Mouse (Mus musculus): ENCODE data around the gene Cdk12.

Cdk12 gene

DNA sequence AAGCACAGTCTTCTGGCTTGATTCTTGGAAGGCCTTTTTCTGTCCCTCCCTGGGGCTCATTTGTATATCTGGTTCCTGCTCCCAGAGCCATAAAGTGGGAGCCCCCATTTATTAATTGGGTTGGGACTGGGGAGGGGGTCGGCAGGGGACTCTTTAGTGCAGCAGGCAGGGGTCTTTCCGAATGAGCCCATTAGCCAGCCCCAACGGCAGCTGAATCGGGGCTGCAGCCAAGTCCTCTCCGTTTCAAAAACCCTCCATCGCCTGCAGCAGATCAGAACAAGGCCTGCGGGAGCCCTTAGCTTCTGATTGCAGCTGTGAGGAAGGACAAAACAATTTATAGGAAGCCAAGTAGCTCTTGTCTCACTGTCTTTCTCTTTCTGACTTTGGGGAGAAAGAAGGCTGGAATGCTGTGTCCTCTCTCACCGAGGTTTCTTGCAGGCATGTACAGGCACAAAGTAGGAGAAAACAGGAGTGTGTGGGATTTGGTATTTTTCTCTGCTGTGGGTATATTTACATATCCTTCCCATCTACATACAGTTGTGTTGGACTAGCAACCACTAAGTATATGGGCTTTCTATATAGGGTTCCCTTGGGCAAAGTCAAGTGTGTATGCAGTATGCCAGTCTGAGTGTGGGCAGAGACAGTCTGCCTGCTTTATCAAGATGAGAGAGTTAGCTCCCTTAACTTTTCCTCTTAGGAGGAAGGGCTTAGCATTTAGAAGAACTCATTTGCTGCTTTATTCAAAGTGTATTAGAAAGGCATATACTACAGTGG lies 58.0 kb downstream of the Cdk12 start:
- no peak for DNase-seq (ENCODE audit: low spot score)

DNA sequence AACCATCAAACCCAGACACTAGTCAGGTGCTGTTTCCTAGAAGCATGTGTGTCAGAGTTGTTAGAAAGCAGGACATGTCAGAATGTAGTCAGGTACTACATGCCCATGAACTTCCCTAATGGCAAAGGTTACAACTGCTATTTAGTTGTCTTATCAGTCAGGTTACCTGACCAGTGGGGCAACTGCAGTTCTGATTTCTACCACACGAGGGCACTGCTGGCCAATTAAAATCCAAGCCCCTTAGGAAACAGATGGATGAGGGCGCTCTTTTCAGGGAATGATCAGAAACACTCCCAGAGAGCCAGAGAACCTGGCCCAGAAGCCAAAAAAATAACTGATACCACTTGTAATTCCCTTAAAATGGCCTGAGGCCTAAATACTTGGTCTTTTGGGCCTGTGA lies 62.2 kb downstream of the Cdk12 start:
- peak; percentile 91 for DNase-seq (ENCODE audit: low spot score)

DNA sequence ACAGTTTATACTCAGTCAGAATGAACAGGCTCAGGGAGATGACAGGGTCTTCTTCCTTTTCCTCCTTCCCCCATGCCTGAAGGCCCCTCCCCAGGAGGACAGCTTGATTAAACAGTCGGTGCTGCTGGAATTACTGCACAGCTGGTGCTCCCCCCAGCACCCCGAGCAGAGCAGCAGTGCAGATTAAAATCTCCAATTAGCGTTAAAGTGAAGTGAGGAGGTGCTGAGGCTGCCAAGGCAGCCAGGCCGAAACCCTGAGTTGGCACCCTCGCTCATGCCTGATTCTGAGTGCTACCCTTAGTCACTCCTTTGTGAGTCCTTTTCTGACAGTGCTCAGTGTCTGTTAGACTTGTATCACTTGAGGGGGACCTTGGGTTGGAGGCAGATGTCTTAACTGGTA lies 63.0 kb downstream of the Cdk12 start:
- no peak for DNase-seq (ENCODE audit: low spot score)

DNA sequence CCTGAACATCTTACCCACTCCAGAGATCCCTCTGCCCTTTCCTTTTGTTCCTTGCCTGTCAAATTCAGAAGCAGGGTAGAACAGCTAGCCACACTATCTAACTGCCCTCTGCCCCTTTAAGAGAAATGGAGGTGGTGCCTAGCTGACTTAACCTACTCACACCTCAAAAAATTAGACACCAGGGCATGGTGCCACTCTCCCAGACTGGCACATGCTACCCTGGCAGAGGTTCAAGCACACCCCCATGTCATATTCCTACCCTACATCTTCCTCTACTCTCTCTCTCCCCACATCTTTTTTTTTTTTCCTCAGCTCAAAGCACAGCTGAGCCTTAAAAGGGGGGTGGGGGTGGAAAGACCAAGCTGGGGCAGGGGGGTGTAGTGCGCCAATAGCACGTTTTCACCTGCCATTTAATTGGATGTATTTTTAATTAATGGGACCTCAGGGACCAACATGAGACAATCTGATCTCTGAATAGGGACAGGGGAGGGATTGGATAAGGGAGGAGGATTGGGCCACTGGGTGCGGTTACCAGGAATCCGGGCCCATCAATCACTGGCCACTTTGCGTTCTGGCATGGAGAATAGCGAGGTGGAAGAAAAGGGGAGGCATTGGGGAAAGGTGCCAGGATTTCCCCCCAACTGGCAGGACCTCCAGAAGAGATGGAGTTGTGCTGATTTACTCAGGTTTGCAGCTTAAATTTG lies 64.0 kb downstream of the Cdk12 start:
- DNase-seq (ENCODE audit: low spot score), result no peak

DNA sequence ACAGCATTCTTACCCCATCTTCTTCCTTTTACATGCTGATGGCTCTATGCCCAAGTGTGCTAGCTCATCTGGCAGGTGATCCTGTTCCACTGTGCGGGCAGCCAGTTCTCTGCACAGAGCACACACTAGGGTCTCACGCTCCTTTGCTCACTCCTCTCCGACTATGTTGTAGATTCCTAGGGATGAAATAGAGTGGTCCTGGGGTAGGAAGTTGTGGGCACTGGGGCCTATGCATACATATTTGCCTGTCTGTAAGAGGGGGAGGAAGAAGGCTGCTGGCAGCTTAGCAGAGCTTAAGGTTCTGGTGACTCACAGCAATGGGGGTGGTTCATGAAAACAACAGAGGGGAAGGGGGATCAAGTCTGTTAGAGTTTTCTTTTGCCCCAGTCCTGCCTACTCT lies 67.2 kb downstream of the Cdk12 start:
- DNase-seq (ENCODE audit: low spot score), result no peak

DNA sequence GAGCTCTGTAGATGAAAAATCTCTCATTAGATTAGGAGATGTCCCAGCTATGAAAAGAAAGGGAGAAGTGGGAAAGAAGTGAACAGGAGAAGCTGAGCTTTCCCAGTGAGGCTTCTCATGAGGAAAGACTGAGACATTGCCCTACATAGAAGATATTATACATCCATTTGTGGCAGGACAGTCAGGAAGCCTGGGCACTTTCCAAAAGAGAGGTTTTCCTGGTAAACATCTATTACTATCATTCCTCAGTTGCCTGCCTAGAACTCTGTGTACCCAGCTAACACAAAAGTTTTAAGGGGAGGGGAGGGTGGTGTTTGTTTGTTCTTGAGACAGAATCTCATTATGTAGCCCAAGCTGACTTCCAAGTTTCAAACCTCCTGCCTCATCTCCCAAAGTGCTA lies 67.6 kb downstream of the Cdk12 start:
- no peak for DNase-seq (ENCODE audit: low spot score)

DNA sequence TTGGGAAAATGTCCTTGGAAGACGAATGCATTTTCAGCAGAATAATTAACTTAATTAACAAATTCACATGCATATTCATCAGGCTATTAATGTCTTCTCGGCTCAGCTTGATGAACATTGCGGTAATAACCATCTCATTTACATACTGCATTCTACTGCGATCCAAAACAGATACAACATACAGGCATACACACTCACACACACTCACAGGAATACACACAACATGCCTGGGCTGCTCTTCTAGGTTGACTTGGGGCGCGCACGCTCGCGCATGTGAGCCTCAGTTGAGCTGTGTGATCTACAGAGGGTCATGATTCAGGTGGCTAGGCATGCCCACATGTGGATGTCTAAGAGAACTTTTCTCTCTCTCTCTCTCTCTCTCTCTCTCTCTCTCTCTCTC lies 80.9 kb downstream of the Cdk12 start:
- no peak for DNase-seq (ENCODE audit: low spot score)

DNA sequence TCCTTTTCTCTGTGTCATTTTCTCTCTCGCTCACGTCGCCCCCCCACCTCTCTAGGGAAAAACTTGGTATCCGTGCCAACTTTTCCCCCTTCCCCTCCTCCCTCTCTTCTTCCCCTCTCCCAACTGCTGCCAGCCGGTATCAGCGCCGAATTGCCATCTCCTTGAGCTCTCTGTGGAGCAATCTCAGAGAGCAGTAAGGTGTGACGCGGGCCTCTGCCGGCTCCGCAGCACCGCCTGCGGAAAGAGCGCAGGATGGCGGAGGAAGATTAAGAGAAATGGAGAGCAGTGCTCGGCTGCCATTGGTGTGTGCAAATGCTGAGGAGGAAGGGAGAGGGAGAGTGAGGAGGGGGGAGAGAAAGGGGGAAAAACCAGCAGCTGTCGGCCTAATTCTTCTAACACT lies 81.4 kb downstream of the Cdk12 start:
- DNase-seq (ENCODE audit: low spot score), result no peak

DNA sequence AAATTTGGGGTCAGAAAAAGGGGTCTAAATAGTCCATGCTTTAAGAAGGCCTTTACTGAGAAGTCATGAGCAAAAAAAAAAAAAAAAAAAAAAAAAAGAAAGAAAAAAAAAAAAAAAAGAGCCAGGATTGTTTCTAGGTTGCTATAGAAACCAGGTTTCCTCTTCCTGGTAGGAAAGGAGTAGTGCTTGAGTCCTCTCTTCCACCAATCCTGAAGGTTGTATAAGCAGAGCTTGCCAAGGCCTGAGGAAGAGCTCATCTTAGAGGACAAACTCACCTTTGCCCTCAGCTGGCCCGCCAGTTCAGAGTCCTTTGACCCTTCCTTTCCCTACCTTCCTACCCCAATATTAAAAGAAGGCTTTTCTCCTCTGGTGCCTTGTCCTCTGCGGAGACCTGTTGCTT lies 82.5 kb downstream of the Cdk12 start:
- no peak for DNase-seq (ENCODE audit: low spot score)

DNA sequence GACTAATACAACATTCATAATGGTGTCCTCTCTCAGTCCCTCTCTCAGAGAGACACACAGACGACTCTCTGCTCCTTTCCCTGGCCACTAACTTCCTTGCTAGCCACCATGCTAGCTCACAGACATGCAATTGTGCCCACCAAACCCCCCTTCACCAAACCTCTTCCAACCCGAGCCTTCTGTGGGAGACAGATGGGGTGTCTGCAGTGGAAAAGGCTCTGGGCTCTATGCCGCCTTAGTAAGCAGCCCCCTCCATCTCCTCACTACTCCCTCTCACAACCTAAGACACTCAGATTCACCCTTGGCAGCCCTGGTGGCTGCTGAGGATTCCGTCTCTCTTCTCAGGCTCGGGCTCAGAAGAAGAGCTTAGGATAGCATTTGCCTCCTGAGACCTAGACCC lies 84.7 kb downstream of the Cdk12 start:
- DNase-seq (ENCODE audit: low spot score), result no peak

DNA sequence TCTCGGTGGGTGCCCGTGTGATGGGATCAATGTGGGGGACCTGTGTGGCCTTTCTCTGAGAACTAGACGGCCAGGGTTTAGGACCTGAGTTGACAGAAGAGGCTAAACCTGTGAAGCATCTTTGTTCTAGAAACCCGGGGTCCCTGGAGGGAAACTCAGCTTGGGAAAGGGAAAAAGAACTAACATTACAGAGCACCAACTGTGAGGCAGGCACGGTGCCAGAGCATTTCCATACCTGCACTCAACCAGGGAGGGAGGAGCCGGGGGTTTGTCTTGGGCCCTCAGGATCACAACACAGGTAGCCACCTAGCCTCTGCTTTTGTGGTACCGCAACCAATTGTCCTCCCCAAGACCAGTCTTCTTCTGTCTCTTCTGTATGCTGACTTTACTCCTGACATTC lies 85.1 kb downstream of the Cdk12 start:
- DNase-seq (ENCODE audit: low spot score), result no peak

DNA sequence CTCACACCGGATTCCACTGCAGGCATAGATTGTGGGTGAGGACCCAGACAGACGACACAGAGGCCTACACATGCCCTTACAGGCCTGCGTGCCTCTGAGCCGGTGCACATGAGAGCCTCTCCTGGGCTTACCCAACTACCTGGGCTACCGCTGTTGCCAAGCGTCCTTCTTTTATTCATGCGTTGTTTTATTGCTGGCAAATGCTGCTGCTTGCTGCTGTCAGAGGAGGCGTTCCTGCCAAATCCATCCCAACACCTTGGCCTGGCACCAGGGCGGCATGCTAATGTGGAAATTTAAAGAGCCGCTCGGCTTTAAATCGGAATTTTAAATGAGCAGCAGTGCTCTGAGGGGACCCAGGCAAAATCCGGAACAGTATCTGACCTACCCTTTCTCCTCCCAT lies 87.0 kb downstream of the Cdk12 start:
- no peak for DNase-seq (ENCODE audit: low spot score)

DNA sequence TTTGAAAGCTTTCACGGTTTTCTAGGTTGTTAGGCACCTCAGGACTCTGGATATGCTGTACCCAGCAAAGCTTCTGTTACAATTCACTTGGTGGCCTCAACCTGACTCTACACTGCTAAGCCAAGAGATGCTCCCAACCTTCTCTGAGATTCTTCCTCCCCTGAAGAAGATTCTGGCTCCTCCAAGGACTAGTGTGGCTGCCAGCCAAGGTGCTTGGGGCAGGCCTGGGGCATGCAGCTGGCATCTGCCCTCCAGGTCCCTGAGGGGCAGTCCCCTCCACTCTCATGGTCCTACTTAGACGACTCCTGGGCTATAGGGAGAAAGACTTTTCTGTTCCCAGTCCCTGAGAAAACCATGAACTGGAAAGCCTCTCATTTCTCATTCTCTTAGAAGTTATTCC lies 88.0 kb downstream of the Cdk12 start:
- no peak for DNase-seq (ENCODE audit: low spot score)

DNA sequence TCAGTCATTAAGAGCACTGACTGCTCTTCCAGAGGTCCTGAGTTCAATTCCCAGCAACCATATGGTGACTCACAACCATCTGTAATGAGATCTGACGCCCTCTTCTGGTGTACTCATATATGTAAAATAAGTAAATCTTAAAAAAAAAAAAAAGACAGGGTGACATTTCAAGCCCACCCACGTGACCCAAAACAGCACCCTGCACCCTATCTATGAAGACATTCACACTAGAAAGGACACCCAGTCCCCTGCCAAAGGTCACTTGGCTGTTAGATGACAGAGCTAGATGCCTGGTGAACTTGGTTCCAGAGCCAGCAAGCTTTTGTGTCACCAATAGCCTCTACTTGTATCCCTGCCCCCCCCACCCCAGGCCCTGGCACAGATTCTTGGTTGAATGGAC lies 90.2 kb downstream of the Cdk12 start:
- no peak for DNase-seq (ENCODE audit: low spot score)

DNA sequence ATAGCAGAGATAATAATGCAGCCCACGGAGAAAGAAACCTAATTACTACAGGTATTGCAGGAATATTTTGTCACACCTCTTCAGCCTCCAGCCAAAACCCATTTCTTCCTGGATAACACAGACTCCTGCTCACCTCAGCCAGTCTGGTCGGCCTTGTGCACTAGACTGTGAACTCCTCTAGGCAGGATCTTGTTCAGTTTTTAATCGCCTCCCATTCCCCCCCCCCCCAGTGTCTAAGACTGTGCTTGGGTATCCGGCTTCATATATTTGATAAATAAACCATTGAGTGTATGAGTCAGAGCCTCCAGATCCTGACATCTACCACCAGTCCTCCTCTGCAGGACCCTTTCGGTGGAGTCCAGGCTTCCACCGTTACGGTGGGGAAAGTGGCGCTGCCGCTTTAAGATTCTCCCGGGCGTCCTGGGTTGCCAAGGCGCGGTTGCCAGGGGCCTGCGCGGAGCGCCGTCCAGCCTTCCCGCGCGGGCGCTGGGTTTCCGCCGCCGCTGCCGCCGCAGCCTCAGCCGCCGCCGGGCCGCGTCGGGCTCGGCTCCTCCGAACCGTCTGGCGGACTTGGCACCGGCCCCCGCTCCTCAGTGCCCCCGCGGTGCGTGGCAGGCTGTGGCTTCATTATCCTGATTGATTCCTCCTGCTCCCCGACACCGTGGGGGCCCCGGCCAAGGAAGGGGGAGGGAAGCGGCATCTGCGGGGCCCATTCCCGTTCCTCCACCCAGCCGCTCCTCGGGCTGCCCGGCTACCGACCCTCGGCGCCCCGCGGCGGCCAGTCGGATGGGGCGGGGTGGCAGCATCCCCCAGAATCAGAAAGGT lies 91.5 kb downstream of the Cdk12 start:
- peak; percentile 78 for DNase-seq (ENCODE audit: low spot score)

DNA sequence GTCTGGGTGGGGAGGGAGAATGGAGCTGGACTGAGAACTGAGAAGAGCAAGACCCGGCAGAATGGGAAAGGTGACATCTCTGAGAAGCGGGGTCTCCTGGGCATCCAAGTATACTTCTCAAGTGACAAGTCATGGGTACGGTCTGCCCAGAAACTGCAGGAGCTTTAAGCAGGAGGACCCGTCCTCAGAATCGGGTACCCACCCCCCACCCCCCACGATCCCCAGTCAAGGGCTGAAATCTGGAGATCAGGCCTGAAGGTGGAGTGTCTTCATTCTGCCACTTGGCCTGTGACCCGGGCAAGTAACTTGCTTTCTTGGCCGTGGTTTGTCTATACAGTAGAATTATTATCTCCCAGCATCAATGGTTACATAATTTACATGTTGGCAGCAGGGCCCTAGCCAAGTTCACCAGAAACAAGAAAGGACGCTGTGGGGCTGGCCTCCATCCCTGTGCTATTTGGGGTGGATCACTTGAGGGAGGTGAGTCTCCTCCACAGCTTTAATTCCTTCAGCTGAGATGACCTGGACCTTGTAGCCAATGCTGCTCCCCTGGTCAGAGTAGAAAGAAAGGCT lies 92.2 kb downstream of the Cdk12 start:
- DNase-seq (ENCODE audit: low spot score), result no peak

DNA sequence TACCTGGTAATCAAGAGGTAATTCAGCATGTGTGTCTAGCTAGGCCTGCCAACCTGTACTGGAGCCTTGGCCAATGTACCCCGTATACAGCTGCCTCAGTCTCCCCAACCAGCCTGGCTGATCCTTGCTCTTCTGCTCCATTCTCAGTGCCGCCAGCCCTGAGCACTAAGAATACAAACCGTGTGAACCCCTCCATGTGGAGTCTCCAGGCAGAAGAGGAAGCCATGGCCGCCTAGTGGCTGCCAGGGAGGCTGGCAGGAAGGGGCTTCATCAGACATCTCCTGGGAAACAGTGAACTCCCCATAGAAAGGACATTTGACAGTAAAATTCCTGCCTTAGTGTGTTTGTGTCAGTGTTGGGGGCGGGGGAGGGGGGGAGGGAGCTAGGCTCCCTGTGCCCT lies 93.4 kb downstream of the Cdk12 start:
- DNase-seq (ENCODE audit: low spot score), result no peak

DNA sequence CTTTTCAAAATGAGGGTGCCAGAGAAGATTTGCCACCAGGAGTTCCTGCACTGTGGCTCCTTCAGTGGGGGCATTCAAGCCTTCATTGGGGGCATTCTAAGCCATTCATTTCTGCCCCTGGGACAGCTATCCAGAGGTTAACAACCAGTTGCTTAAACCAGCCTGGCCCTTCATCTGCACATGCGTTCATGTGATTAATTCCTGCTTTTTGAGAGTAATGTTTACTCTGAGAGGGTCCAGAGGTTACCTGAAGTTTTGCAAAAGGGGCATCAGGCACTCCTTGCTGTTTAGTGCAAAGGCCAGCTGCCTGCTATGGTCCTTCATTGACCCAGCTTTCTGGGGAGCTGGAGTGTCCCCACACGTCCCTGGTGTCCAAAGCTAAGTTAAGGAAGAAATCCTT lies 94.1 kb downstream of the Cdk12 start:
- no peak for DNase-seq (ENCODE audit: low spot score)

DNA sequence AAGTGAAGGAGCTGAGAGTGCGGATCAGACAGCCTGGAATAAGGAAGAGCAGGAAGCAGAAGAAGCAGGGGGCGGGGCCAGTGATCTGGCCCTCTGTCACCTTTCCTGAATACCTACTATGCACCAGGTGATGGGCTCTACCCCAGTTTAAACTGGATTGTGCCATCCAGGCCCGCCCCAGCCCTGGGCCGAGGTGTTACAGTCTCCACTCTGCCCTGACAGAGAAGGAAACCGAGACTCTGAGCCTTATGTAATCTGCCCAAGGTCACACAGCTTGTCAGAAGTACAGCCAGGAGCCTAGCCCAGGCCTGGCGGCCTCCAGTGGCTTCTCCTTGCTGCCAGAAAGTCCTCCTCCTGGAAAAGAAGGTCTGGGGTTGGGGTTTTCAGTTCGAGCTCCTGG lies 94.9 kb downstream of the Cdk12 start:
- no peak for DNase-seq (ENCODE audit: low spot score)

DNA sequence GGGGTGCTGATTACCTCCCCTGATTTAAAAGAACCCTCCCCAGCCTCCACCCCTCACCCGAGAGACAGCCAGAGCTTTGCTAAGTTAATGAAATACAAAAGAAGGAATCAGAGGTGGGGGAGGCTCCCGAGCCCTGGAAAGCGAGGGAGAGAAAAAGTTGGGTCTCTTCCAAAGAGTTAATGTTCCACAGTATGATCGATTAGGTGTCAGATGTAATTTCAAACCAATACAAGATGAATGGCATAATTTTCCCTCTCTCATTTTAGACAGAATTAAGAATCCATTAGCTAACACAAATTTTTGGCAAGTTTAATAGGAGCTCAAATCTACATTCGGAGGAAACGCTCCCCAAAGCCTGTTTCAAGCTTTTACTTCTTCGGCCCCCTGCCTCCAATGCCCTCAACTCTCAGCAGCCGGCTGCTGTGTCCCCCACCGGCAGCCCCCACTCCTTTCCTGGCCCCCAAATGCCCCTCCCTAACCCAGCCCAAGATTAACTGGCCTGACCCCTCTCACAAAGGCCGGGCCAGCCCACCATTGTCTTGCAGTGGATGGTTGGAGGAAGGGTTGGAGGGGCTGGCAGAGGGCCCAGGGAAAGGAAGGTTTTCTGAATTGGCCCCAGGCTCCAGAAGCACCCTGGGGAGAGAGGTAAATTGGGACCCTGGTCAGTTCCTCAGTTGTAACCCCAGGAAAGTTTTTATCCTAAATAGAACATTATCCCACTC lies 95.8 kb downstream of the Cdk12 start:
- no peak for DNase-seq (ENCODE audit: low spot score)

DNA sequence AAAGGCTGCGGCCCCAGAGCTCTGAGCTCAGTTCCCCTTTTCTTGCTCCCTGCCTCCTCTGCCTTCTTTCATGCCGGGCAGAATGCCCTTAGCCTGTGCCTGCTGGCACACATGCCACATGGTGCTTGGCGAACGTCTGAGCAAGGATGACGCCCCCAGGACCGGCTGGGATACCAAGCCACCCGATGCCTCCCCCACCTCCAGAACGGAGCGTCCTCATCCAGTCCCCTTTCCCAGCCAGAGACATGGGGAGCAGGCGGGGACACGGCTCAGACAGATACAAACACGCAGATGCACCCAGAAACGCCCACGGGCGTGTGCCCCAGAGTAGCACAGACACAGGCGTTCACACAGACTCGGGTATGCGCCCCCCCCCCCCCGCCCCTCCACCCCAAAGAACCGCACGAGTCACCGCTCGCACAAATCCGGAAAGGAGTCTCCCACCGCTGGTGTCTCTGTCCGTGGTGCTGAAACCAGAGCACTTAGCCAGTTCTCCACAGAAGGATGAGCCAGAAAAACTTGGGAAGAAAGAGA lies 111.0 kb downstream of the Cdk12 start:
- DNase-seq (ENCODE audit: low spot score), result peak; percentile 84

DNA sequence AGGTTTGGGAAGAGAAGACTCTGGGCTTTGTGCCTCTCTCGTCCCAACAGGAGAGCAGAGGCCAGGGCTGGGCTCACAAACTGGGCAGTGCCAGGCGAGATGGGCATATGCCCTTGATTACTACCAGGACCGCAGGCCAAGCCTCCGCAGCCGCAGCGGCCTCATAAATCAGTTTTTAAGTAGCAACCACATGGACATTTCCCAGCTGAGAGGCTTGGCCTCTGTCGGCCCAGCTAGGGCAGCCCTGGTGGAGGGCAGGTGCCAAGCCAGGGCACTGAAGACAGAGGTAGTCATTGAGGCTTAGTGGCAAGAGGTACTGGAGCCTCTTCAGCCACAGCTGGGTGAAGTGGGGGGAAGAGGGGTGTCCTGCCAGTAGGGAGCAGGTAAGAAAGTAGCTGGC lies 114.6 kb downstream of the Cdk12 start:
- DNase-seq (ENCODE audit: low spot score), result no peak
